Mouse (Mus musculus): ENCODE results near the gene Ank2. TPM values are rescaled to one million over a fixed set of nuclear protein-coding genes. Genes with fewer than 3 reads are reported as not detected.

Ank2 gene
- total and polyA plus RNA-seq, 3 experiments = 18.9 to 95.5 (median 57.8) TPM

DNA sequence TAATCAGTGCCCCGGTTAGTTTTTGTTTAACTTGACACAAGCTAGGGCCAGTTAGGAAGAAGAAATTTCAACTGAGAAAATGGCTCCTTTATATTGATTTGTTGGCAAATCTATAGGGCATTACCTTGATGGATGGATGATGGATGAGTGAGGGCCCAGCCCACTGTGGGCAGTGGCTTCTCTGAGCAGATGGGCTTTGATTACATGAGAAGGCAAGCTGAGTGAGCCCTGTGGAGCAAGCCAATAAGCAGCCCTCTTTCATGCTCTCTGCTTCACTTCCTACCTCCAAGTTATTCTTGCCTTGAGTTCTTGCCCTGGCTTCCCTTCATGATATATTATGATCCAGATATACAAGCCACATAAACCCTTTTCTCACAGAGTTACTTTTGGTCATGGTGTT, 401.4 kb downstream of the Ank2 start:
- ATAC-seq (ENCODE audit: extremely low read depth, insufficient number of reproducible peaks, low FRiP score, poor library complexity, severe bottlenecking) = no peak
- DNase-seq (ENCODE audit: low spot score) = no peak
- Histone ChIP-seq H3K27me3 (ENCODE audit: insufficient read depth, low read length) (no peaks in the 10 kb centered on the region), H3K4me1 (ENCODE audit: insufficient read depth, low read depth, low read length) (peaks cover 7% of the 10 kb centered on the region; the same call in 1 of the 2 replicates), H3K4me3 (ENCODE audit: low read depth, low read length) (no peak overlapping the region), H3K9me3 (replicated peaks) (no peaks in the 10 kb centered on the region), H3K36me3 (replicated peaks) (no peaks in the 10 kb centered on the region)
- TF ChIP-seq GATA1 (IDR thresholded peaks at IDR 0.05; ENCODE audit: borderline replicate concordance, low read length) = no peak
- TF ChIP-seq CTCF (IDR thresholded peaks at IDR 0.05; ENCODE audit: low read depth, low read length) = no peak
- no peak for TF ChIP-seq GATA2 (IDR thresholded peaks at IDR 0.05; ENCODE audit: borderline replicate concordance, low read depth, low read length)
- TF ChIP-seq POLR2AphosphoS5 (IDR thresholded peaks at IDR 0.05; ENCODE audit: insufficient replicate concordance, low read depth, low read length) = no peak
- no peak for TF ChIP-seq TAL1 (conservative IDR thresholded peaks at IDR 0.05; ENCODE audit: low read depth, low read length)

DNA sequence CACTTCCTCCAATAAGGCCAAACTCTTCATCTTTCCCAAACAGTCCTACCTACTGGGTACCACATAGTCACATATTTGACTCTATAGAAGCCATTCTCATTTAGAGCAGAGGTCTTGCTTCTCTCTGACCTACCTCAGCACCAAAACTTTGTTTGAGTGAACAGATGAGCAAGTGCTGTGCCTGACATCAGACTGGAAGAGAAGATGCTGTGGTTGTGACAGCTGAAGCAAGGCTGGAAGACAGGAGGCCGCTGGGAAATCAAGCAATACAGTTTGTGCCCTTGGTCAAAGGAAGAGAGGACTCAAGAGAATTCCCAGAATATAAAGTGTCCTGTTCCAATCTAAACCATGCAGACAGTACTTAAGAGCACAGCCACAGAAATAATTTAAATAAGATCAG, 402.0 kb downstream of the Ank2 start:
- ATAC-seq (ENCODE audit: extremely low read depth, insufficient number of reproducible peaks, low FRiP score, poor library complexity, severe bottlenecking) (no peak), DNase-seq (ENCODE audit: low spot score) (no peak)
- Histone ChIP-seq H3K36me3 (replicated peaks) (no peaks in the 10 kb centered on the region), H3K9me3 (replicated peaks) (no peaks in the 10 kb centered on the region), H3K4me1 (ENCODE audit: insufficient read depth, low read depth, low read length) (peaks cover 10% of the 10 kb centered on the region), H3K27me3 (ENCODE audit: insufficient read depth, low read length) (no peaks in the 10 kb centered on the region), H3K4me3 (ENCODE audit: low read depth, low read length) (no peak overlapping the region)
- TF ChIP-seq TAL1 (conservative IDR thresholded peaks at IDR 0.05; ENCODE audit: low read depth, low read length) (no peak), CTCF (IDR thresholded peaks at IDR 0.05; ENCODE audit: low read depth, low read length) (no peak), GATA1 (IDR thresholded peaks at IDR 0.05; ENCODE audit: borderline replicate concordance, low read length) (no peak), POLR2AphosphoS5 (IDR thresholded peaks at IDR 0.05; ENCODE audit: insufficient replicate concordance, low read depth, low read length) (no peak), GATA2 (IDR thresholded peaks at IDR 0.05; ENCODE audit: borderline replicate concordance, low read depth, low read length) (no peak)

DNA sequence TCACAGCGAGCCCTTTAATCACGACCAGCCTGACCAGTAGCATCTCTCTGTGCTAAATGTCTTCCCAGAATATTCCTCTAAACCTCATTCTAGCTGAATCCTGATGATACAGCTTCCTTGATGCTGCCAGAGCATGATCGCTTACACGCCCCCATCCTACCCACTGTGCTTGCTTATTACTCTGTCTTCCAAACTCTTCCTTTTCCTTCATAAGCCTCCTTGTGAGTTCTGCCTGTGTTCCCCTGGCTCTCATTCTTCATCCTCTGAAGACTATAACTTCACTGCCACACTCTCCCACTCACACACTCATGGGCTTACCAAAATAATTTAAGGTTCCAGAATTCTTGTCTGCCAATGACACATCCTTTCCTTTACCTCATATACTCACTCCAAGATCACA, 405.5 kb downstream of the Ank2 start:
- TF ChIP-seq CTCF (IDR thresholded peaks at IDR 0.05; ENCODE audit: low read depth, low read length) = no peak
- no peak for TF ChIP-seq GATA1 (IDR thresholded peaks at IDR 0.05; ENCODE audit: borderline replicate concordance, low read length)
- no peak for TF ChIP-seq GATA2 (IDR thresholded peaks at IDR 0.05; ENCODE audit: borderline replicate concordance, low read depth, low read length)
- TF ChIP-seq TAL1 (conservative IDR thresholded peaks at IDR 0.05; ENCODE audit: low read depth, low read length) = no peak
- no peak for TF ChIP-seq POLR2AphosphoS5 (IDR thresholded peaks at IDR 0.05; ENCODE audit: insufficient replicate concordance, low read depth, low read length)
- DNase-seq (ENCODE audit: low spot score) (no peak), ATAC-seq (ENCODE audit: extremely low read depth, insufficient number of reproducible peaks, low FRiP score, poor library complexity, severe bottlenecking) (no peak)
- Histone ChIP-seq H3K27me3 (ENCODE audit: insufficient read depth, low read length) (no peaks in the 10 kb centered on the region), H3K9me3 (replicated peaks) (no peaks in the 10 kb centered on the region), H3K4me1 (ENCODE audit: insufficient read depth, low read depth, low read length) (peaks cover 10% of the 10 kb centered on the region), H3K4me3 (ENCODE audit: low read depth, low read length) (no peak overlapping the region), H3K36me3 (replicated peaks) (no peaks in the 10 kb centered on the region)

DNA sequence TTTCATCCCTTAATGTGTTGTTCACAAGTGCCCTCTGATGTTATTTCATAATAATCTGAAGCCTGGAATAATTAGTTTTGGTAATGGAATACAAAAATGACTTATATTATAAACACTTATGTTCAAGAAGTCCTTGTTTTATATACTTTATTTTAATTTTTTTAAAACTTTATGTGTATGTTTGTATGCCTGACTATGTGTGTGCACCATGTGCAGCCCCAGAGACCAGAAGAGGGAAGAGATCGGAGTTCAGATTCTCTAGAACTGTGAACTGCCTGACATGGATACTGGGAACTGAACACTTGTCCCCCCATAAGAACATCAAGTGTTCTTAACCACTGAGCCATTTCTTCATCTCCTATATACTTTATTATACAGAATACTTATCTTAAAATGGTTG, 411.6 kb downstream of the Ank2 start:
- no peak overlapping the region for H3K4me3 ChIP-seq (ENCODE audit: low read depth, low read length)
- DNase-seq (ENCODE audit: low spot score) = no peak
- no peaks in the 10 kb centered on the region for H3K36me3 ChIP-seq (replicated peaks)
- H3K9me3 ChIP-seq (replicated peaks) = no peaks in the 10 kb centered on the region
- TF ChIP-seq POLR2AphosphoS5 (IDR thresholded peaks at IDR 0.05; ENCODE audit: insufficient replicate concordance, low read depth, low read length) = no peak
- peaks cover 4% of the 10 kb centered on the region; the same call in 1 of the 2 replicates for H3K4me1 ChIP-seq (ENCODE audit: insufficient read depth, low read depth, low read length)
- ATAC-seq (ENCODE audit: extremely low read depth, insufficient number of reproducible peaks, low FRiP score, poor library complexity, severe bottlenecking) = no peak
- H3K27me3 ChIP-seq (ENCODE audit: insufficient read depth, low read length) = no peaks in the 10 kb centered on the region

DNA sequence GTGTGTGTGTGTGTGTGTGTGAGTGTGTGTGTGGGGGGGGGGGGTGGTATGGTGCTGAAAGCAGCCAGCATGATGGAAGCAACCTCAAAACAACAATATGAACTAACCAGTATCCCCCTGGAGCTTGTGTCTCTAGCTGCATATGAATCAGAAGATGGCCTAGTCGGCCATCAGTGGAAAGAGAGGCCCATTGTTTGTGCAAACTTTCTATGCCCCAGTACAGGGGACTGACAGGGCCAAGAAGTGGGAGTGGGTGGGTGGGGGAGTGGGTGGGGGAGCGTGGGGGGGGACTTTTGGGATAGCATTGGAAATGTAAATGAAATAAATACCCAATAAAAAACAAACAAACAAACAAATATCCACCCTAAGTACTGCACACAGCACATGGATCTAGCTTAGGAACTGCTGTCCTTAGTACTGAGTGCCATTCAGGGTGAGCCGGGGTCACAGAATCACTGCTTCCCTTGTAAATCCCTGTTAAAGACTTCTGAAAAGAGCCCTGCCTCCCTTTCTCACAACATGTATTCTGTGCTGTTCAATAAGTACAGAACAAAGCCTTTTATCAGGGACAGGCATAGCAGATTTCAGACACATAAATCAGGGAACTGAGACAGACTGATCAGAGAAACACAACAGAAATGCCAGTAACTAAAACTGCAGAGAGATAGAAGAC, 412.2 kb downstream of the Ank2 start:
- H3K9me3 ChIP-seq (replicated peaks) = no peaks in the 10 kb centered on the region
- no peaks in the 10 kb centered on the region for H3K27me3 ChIP-seq (ENCODE audit: insufficient read depth, low read length)
- H3K36me3 ChIP-seq (replicated peaks) = no peaks in the 10 kb centered on the region
- ATAC-seq (ENCODE audit: extremely low read depth, insufficient number of reproducible peaks, low FRiP score, poor library complexity, severe bottlenecking) (no peak), DNase-seq (ENCODE audit: low spot score) (no peak)
- no peaks in the 10 kb centered on the region for H3K4me1 ChIP-seq (ENCODE audit: insufficient read depth, low read depth, low read length)
- TF ChIP-seq POLR2AphosphoS5 (IDR thresholded peaks at IDR 0.05; ENCODE audit: insufficient replicate concordance, low read depth, low read length) (no peak), GATA1 (IDR thresholded peaks at IDR 0.05; ENCODE audit: borderline replicate concordance, low read length) (no peak), CTCF (IDR thresholded peaks at IDR 0.05; ENCODE audit: low read depth, low read length) (no peak), TAL1 (conservative IDR thresholded peaks at IDR 0.05; ENCODE audit: low read depth, low read length) (no peak), GATA2 (IDR thresholded peaks at IDR 0.05; ENCODE audit: borderline replicate concordance, low read depth, low read length) (no peak)
- H3K4me3 ChIP-seq (ENCODE audit: low read depth, low read length) = no peak overlapping the region

DNA sequence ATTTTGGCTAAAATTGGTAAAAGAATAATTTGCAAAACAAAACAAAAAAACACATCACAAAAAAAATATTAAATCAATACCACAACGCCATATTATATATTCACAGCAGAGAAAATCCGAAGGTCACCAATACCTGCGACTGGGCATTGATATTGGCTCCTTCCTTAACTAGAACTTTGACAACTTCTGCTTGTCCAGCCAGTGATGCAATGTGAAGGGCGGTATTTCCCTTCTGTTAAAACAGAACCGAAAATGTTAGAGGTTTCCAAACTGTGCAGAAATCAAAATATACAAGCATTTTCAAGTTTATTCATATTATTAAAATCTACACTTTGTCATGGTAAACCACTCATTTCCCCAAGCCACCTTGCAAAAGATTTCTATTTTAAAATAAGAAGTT, 421.8 kb downstream of the Ank2 start:
- Histone ChIP-seq H3K9me3 (replicated peaks) (no peaks in the 10 kb centered on the region), H3K4me1 (ENCODE audit: insufficient read depth, low read depth, low read length) (no peaks in the 10 kb centered on the region), H3K4me3 (ENCODE audit: low read depth, low read length) (no peak overlapping the region), H3K27me3 (ENCODE audit: insufficient read depth, low read length) (no peaks in the 10 kb centered on the region), H3K36me3 (replicated peaks) (peaks cover 2% of the 10 kb centered on the region)
- DNase-seq (ENCODE audit: low spot score) (no peak), ATAC-seq (ENCODE audit: extremely low read depth, insufficient number of reproducible peaks, low FRiP score, poor library complexity, severe bottlenecking) (no peak)
- no peak for TF ChIP-seq POLR2AphosphoS5 (IDR thresholded peaks at IDR 0.05; ENCODE audit: insufficient replicate concordance, low read depth, low read length)
- TF ChIP-seq GATA2 (IDR thresholded peaks at IDR 0.05; ENCODE audit: borderline replicate concordance, low read depth, low read length) = no peak
- TF ChIP-seq TAL1 (conservative IDR thresholded peaks at IDR 0.05; ENCODE audit: low read depth, low read length) = no peak

All from G1E (cell line).